Mouse (Mus musculus): ENCODE measurements around the gene Ucp3.

The Ucp3 gene

DNA sequence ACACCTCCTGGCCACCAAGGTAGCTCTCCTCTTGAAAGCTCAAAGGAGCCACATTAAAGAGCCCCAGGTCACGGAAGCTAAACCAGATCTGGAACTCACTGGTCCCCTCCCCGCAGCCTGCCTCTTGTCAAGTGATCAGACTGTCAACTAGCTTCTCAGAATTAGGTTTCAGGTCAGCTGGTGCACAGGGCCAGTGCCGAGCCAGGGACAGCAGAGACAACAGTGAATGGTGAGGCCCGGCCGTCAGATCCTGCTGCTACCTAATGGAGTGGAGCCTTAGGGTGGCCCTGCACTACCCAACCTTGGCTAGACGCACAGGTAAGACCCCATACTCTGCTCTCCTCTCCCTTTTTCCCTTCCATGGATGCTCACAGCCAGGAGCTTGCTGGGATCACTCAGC, at the start of gene Ucp3:
Gene Ucp3, plus strand, starts transcription at position 214 of the 400 bp plus-strand sequence.
- DNase-seq = no peak

DNA sequence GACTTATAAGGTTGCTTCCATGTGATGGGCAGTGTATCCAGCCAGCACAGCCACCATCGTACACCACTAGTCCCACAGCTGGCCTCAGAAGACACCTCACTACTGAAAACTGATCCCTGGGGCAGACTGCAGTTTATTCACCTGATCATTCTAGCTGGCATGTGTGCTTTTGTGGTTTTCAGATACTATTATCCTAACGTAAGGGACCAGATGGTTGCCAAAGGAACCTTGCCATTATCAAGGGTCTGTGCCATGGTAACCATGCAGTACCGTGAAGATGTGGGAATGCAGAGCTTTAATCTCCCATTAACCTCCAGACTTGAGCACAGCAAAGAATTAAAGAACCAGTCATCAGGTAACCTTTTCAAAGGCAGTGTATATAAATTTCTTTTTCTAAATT, 47.0 kb upstream of the Ucp3 start:
- DNase-seq = no peak

DNA sequence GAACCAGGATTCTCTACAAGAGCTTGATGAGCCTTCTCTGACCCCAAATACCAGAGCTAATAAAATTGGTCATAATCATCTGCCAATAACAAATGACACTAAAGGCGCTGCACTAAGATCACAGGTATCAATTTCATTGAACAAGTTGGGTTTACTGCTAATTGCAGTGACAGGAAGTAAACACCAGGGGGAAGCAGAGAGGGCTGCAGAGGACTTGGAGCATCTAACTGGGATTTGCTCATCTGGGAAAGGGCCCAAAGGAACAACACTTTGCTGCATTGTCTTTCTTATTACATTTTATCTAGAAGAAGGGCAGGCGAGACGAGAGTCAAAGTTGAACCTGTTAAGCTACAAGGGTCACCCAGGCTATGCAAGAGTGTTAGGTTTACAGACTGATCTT, 43.7 kb upstream of the Ucp3 start:
- DNase-seq = peak; percentile 15

DNA sequence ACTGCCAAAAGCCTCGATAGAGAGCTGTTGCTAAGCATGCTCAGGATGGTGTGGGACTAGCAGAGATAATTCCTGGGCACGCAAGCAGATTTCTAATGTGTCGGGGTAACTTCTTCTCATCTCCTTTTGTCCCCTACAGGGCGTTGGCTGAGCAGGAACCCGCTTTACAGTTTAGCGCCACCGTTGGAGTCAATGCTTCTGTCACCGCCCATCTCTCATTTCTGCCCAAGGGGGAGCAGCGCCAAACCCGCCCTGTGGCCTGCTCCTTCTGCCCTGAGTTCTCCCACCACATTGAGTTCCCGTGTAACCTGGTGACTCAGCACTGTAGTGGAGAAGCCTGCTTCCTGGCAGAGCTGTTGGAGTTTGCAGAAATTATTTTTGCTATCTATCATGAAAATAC, 42.9 kb upstream of the Ucp3 start:
- no peak for DNase-seq

DNA sequence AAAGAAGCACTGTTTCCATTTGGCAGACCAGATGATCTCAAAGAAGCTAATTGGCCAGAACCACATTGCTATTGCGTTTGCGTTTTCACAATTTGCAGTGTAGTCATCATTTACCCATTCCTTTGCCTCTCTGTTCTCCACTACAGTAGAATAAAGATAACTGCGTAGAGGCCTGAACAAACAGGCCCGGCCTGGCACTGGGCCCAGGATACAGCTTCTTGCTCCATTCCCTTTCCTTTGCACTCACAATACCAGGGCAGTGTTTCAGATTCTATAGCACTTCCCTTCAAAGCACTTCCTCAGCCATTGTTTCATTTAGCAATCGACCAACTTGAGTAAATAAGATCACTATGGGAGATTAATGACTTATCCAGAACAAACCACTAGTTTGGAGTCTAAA, 41.7 kb upstream of the Ucp3 start:
- no peak for DNase-seq

DNA sequence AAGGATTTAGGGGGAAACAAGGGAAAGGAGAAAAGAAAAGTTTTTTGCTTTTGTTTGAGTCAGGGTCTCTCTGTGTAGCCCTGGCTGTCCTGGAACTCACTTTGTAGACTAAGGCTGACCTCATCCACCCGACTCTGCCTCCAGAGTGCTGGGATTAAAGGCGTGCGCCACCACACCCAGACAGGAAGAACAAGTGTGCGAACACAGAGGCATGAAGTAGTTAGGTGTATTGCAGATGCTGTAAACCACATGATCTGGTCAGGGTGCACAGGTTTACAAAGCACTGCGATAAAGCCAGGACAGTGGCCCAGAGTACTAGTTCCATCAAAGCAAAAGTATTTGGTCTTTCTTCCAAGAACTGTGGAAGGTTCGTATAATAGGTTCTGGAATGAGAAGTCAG, 39.5 kb upstream of the Ucp3 start:
- no peak for DNase-seq

DNA sequence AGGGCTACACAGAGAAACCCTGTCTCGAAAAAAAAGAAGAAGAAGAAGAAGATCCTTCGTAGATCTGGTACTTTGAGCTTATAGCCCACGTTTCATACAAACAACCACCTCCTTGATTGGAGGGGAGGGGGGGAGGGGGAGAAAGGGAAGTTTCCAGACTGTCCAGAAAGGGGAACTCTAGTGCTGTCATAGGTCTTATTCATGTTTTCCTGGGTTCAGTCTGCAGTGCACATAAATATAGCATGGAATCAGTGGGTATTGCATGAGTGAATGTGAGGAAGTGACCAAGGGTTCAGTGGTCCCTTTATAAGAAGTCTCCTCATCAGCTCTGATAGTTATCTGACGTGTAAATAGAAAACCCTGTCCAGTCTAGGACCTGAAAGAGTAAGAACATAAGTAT, 29.1 kb upstream of the Ucp3 start:
- no peak for DNase-seq

DNA sequence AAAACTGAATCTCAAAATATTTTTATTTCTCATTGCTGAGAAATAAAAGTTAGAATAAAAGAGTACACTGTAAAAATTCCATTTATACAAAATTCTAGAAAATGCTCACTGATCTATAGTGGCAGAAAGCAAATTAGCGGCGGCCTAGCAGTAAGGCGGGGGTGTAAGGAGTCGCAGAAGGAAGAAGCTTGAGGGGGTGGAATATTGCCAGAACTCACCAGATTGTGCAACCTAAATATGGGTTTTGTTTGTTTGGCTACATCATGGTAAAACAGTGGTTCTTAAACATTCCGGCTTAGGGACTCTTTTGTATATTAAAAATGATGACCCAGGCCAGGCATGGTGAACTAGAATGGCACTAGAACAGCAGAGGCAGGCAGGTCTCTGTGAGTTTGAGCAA, 26.5 kb upstream of the Ucp3 start:
- DNase-seq = no peak

DNA sequence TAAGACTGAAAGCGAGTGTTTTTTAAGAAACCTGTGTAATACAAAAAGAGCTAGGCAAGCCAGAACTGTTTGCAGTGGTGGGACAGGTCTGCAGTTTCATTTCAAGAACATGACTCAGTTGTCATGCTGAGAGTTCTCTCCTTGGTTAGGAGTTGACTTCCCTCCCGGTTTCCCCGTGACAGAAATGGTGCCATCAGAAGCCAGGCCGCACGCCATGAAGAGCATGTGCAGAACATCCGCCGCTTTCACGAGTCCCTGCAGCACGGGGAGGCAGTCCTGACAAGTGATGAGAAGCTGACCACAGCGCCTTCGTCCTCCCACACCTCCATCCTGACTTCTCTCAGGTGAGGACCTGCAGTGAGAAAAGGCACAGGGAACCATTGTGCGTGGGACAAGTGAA, 24.3 kb upstream of the Ucp3 start:
- DNase-seq = no peak

DNA sequence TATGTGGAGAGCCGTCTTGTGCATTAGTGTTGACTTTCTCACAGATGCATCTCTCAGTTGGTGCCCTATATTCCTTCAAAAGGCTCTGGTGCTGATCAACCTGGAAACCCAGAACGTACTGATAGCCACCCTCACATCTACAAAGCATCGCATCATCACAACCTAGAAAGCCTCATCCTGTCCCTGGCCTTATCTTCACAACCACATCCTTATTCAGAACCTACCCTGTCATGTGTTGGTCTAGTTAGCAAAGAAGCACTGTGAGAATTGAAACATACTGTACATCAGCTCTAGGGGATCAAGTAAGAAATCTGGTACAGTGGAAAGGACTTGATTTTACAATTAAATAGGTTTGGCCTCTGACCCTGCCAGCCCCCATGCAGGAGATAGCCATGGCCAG, 23.8 kb upstream of the Ucp3 start:
- DNase-seq = no peak

DNA sequence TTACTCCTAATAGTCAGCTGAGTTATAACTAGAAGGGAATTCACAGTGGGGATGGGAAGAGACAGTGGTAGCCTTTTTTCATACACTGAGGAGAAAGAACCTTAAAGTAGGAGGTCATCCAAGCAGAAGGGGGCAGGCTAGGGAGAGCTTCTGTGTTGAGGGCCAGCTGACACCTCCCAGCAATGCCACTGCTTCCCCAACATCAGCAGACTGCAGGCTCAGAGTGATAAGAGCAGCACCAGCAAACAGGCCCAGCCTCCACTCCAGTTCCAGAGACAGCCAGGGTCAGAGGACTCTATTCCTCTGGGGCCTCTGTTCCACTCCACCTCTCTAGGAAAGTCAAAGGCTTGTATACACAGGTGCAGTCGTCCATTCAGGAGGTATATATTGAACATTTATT, 14.6 kb upstream of the Ucp3 start:
- no peak for DNase-seq

DNA sequence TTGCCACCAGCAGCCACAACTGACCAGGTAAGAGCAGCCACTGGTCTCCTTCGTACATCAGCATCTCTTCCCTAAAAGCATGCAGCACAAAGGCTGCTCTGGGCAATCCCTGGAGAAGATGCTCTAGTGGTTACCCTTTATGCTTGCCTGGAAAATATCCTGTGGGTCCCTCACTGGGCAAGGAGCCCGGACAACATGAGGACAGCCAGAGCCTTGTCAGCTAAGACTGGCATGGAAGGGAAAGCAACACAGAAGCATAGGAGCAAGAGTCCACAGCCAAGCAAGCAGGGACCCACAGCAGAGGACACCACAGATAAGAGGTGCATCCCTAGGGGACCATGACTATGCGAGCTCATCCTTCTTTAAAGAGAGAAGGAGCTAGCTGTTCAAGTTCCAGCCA, 12.9 kb upstream of the Ucp3 start:
- DNase-seq = no peak

DNA sequence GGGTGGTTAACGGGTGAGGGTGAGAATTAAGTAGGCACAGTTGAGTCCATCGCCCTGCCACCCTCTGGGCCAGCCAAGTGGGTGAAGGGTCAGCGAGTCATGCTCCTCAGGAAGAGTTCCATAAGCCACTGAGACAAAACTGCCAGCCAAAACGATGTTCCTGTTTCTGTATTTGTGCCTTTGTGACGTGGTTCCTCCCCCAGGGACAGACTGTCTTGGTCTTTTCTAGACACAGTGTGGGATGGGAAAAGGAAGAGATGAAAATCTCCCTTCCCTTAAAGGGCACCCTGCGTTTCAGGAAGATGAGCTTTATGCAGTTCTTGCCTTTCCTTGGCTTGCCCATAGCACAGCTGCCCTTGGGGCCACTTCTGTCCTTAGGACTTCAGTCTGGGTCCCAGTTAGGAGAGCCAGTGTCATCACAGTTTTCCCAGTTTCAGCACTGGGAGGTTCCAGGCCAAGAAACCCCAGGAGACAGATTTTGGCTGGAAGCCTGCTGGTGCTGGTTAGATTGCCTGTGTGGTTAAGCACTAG, 11.1 kb upstream of the Ucp3 start:
- DNase-seq = peak; percentile 20

DNA sequence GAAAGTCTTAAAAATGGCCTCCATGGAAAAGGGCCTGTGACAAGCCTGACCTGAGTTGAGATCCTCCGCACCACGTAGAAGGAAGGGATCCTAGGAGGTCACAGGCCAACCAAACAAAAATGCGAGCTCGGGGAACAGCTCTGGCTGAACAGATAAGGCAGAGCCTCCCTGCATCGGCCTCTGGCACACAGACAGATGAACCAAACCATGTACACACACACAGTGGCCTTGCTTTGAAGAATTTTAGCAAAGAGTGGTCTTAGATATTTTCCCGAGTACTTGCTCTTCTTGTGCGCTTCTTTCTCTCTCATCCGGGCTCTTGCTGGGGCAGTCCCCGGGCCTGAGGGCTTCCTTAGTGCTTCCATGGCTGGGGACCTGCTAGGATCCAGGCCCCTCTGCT, 9.6 kb upstream of the Ucp3 start:
- no peak for DNase-seq

DNA sequence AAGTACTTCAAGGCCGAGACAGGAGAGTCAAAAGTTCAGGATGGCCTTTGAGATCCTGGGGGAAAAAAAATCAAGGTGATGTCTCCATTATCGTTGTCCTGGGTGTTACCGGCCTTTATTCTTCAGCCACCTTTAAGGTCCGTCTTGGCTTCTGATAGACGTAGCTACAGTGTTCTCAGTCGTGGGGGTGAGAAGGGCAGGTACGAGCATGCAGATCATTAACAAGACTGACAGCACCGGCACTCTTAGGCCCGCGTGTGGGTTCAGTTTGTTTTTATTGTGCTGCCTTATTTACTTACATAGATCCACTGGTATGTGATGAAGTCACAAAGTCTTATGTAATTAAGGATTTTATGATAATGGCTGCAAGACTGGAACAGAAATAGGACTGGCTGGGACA, 9.0 kb upstream of the Ucp3 start:
- DNase-seq = no peak

DNA sequence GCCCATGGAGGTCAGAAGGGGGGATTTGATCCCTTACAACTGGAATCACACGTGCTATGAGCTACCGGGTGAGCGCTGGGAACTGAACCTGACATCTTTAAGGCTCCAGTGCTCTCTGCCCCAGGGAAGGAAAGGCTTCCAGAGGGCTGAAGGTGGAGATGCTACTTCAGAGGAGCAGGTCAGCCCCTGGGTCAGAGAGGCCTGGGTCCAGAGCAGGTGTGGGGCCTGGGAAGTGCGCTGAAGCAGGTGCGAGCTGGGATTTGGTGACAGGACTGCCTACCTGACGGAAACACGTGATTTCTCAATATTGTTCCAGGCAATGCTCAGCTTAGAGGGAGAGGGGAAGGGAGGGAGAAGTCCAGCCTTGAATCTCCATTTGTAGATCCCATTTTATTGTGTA, 8.5 kb upstream of the Ucp3 start:
- no peak for DNase-seq

DNA sequence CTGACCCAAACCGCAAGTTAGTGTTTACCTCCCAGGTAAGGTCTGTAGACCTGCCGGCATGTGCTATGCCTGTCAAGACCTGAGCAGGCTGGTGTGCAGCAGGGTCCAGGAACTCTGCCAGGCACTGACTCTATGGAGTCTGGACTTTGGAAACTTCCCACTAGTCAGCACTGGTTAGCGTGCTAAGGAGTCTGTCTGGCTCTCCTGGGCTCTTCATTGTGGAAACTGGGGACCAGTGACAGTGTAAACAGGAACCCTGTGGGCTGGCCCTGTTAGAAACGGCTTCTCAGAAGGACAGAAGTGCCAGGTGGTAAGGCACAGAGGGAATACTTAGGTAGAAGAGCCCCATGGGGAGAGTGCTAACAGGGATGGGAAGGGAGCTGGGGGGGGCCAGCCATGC, 7.5 kb upstream of the Ucp3 start:
- no peak for DNase-seq

DNA sequence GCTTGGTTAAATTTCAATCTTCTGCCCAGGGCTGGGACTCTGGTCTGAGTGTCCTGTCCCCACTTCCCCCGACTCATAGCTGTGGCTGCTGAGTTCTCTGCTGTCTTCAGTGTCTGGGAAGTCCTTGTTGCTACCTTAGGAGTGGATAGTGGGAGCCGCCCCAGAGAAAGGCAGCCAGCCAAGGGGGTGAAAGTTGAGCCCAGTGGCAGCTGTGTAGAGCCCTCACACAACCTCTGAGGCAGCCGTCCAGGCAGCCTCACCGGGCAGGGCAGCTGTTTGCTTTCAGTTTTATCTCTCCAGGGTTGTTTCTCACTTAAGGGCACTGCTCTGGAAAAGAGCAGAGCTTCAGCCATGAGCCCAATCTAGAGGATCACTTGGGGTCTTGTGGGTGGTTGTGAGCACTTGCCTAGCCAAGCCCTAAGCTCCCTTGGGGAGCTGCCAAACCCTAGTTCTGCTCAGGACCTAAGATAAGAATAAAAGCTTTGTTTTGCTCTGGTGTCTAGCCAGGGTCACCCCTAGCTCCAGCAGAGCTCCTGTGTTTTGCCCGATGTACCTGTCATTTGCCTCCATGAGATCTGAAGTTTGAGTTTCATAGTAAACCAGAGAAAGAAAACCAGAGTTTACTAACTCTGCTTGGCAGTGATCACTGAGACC, 7.0 kb upstream of the Ucp3 start:
- no peak for DNase-seq

DNA sequence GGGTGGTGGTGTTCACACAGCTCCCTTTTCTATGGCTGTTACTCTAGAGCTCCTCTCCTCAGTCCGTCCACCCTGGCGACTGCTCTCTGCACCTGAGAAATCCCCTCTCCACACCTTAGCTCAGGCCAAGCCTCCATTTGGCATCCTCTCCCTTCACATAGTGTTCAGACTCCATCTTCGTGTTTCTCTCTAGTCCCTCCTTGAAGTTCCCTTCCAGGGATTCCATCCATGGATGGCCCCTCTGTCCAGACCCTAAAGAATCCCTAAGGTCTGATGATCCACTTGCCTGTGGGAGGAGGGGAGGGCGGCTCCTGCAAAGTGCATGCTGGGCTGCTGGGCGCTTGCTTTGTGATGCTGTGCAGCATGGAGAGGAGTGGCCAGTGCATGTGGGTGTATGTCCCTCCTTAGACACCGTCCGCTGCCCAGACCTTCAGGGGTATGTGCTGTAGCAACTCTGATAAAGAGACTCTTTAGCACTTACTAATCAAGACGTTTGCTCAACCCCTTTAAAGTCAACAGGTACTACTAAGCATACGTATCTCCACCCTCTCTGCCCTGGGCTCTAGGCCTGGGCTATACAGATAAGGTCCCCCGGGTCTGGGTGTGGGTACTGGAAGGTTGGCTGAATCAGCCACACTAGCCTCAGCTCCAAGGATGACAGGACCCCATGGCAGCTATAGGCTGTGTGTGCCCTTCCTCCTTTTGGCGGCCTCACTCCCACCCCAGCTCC, 5.8 kb upstream of the Ucp3 start:
- DNase-seq = no peak

DNA sequence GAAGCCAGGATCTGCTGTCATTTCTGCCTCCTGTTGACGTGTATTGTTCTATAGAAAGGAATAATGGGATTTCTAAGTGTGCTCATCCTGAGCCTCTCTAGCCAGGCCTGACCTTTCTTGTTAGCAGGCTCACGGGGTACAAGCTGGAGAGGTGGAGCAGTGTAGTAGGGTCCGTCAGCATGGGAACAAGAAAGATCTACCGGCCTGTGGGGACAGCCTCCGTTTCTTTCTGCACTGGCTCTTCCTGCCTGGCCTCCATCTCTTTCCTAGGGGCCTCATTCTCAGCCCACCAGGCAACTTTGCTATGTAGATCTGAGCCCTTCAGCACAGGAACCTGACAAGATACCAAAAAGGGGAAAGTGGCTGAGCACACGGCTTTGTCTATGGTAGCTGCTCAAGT, 4.0 kb upstream of the Ucp3 start:
- DNase-seq = no peak

DNA sequence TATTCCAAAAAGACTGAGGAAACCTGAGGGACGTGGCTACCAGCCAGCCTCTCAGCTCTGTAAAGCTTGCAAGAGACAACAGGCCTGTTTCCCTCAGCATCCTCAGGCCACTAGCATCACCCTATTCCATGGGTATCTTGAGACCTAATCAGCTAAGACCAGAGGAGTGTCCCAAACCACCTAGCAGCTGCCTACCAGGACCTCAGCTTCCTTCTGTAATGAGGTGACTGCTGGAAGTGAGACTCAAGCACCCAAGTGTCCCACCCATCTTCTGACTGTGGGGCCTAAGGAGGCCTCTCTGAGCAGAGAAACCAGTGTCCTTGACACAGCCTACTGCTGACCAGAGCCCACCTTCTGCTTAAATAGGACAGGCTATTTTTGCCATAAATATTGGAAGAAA, 3.3 kb upstream of the Ucp3 start:
- no peak for DNase-seq

DNA sequence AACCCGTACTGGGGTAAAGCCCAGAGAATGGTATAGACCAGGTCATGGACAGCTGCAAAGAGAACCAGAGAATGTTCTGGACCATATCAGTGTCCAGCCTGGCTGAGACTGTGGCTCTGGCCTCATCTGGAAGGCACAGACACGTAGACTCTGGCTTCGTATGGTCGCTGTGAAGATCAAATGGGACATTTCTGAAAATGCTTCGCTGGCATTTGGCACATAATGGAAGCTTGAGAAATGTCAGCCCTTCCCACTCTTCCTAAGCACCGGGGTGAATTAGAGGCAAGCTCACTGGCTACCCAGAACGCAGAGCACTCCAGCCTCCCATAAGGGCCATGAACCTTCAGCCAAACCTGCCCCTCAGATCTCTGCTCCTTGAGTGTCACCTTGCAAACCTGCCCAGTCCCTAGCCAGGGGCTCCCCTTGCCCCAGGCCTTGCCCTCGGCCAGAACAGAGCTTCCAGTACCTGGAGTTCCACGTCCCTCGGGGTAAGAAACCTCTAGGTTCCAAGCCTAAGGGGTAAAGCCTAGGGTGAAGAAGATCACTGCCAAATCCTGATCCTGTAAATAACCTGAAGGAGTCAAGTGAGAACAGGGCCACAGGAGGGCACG, 1.9 kb upstream of the Ucp3 start:
- DNase-seq = no peak

DNA sequence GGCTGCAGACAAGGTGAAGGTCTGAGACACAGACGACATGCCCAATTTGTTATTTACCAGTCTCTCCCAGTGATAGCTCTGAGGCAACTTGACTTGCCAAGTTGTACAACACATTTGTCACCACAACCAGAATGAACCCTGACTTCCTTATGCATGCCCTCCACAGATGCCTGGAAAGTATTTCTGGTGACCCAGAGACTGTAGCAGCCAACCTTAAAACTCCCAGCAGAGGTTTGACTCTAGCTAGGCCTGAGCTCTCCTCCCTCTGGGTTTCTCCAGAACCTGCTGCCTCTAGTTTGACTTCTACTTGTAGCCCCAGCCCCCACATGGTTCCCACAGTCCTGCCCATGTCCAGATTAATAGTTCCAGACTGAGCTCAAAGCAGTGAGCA, 1.4 kb upstream of the Ucp3 start:
- no peak for DNase-seq

DNA sequence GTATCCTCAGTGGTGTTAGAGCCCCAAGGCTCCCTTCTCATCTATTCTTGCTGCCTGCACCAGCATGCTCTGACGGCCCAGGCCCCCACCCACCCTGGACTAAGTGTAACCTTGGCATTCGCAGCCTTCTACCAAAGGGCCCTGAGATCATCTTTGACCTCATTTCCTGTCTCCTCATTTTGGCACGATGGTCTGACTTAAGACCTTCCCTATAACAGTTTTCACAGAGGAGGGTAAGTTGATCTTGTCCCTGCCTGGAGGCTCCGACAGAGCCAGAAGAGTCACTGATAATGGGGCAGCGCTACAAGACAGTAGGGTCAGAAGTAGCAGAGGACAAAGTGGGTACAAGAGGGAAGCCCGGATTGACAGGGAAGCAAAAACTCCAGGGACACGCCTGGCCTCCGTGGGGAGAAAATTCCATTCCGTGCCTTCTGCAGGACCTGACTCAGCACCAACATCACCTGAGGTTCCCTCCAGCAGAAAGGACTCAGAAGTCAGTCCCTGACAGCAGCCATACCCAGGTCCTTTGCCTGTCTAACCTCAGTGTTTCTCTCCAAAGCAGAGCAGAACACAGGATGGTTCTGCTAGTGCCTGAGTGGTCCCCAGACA, 1.2 kb downstream of the Ucp3 start:
- DNase-seq = no peak
